Mouse (Mus musculus) heart, embryonic 14.5 days (tissue): Measurements from ENCODE around the gene Smad3. TPM values are rescaled to one million over a fixed set of nuclear protein-coding genes. Genes with fewer than 3 reads are reported as not detected.
A peak's percentile ranks its signal among the peaks of the same experiment; 100 is the strongest.

ENCODE experiments used
- ATAC-seq: fragments of 200-750 bp; cut with Nextera tagmentation; 2 replicates; pipeline ENCODE4 v1.8.0; 2017; ENCODE audit warnings: low read depth, moderate TSS enrichment; ENCODE audit not compliant: insufficient number of reproducible peaks, insufficient read depth, low FRiP score
- H3K27ac ChIP-seq, 2 experiments: fragments of 200-500 bp in 1 of 2; fragments of 300-500 bp in 1 of 2; sonication (generic) in 1 of 2; replicated peaks in 1 of 2; 2 replicates each; pipeline ENCODE4 v1.5.1; 2012 to 2014; ENCODE audit warnings: low read depth in 2 of 2, low read length in 2 of 2, control low read depth in 1 of 2, mild to moderate bottlenecking in 1 of 2, mixed read lengths in 1 of 2; ENCODE audit not compliant: control insufficient read depth in 1 of 2, insufficient read depth in 1 of 2
- H3K27me3 ChIP-seq: fragments of 300-500 bp; sonication (generic); 2 replicates; pipeline ENCODE4 v1.6.1; 2014; ENCODE audit warnings: mild to moderate bottlenecking, low read length, control low read depth; ENCODE audit not compliant: control insufficient read depth, insufficient read depth
- H3K36me3 ChIP-seq: fragments of 300-500 bp; sonication (generic); 2 replicates; pipeline ENCODE4 v1.6.1; 2014; ENCODE audit warnings: mild to moderate bottlenecking, control low read depth, low read length, mixed read lengths; ENCODE audit not compliant: control insufficient read depth, insufficient read depth
- H3K4me1 ChIP-seq, 2 experiments: fragments of 200-500 bp in 1 of 2; fragments of 300-500 bp in 1 of 2; sonication (generic) in 1 of 2; 2 replicates each; pipeline ENCODE4 v1.6.1; 2012 to 2014; ENCODE audit warnings: low read length in 2 of 2, control low read depth in 1 of 2, mixed read lengths in 1 of 2; ENCODE audit not compliant: control insufficient read depth in 2 of 2, insufficient read depth in 2 of 2
- H3K4me2 ChIP-seq: fragments of 300-500 bp; sonication (generic); 2 replicates; pipeline ENCODE4 v1.6.1; 2014; ENCODE audit warnings: mild to moderate bottlenecking, low read length
- H3K4me3 ChIP-seq, 2 experiments: fragments of 200-500 bp in 1 of 2; fragments of 300-500 bp in 1 of 2; sonication (generic) in 1 of 2; 2 replicates each; pipeline ENCODE4 v1.5.1; 2012 to 2014; ENCODE audit warnings: low read length in 2 of 2, mild to moderate bottlenecking in 2 of 2, control low read depth in 1 of 2, low read depth in 1 of 2, moderate library complexity in 1 of 2; ENCODE audit not compliant: control insufficient read depth in 1 of 2, insufficient read depth in 1 of 2
- H3K9ac ChIP-seq: fragments of 300-500 bp; sonication (generic); 2 replicates; pipeline ENCODE4 v1.6.1; 2014; ENCODE audit warnings: mild to moderate bottlenecking, low read length
- H3K9me3 ChIP-seq: fragments of 300-500 bp; sonication (generic); 2 replicates; pipeline ENCODE4 v1.6.1; 2016; ENCODE audit warnings: low read length, control low read depth; ENCODE audit not compliant: control insufficient read depth
- WGBS: fragments of 180-500 bp; shearing (Covaris S2); extraction: QIAGEN DNeasy Blood & Tissue Kit; methylation state at CpG from one replicate; pipeline ENCODE4 v1.1.7; 2014; 5-methylcytosine and 5-hydroxymethylcytosine counted together
- polyA plus RNA-seq: library from polyadenylated mRNA; unstranded; fragments of >200 nt; fragmentation: Nextera tagmentation; extraction: Ambion mirVana; gene quantifications from 2 replicates; pipeline ENCODE4 v1.2.1, GENCODE M21; 2014

Gene Smad3
- polyA plus RNA-seq, 1 experiment from 2014 or later, result 10.4 TPM

DNA sequence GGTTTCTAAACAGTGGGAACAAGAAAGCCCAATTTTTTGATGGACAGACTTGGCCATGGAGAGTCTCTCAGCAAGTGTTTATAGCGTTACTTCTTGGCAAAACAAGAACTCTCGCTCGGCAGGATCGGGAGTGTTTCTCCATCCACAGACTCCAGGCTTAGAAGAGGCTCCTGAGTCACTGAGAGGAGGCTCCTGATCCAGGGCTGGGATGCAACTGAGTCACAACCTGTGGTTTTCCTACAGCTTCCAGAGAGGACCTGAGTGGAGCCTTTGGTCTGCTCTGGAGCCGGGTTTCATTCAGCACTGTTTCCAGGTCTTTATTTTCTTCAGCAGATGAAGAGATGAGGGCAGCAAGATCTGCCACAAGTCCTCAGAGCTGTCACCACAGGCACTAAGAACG lies 149.8 kb downstream of the Smad3 start:
- Histone ChIP-seq H3K9me3 (no peaks in the 10 kb centered on the region), H3K4me1 (peaks cover 24 to 55% of the 10 kb centered on the region in 2 experiments), H3K9ac (no peak overlapping the region), H3K4me3 (no peak overlapping the region), H3K27me3 (no peaks in the 10 kb centered on the region), H3K4me2 (no peak overlapping the region), H3K27ac (no peak overlapping the region), H3K36me3 (no peaks in the 10 kb centered on the region)
- ATAC-seq, result no peak
- WGBS, result 75% methylated on average over 6 of the region's 6 CpGs

DNA sequence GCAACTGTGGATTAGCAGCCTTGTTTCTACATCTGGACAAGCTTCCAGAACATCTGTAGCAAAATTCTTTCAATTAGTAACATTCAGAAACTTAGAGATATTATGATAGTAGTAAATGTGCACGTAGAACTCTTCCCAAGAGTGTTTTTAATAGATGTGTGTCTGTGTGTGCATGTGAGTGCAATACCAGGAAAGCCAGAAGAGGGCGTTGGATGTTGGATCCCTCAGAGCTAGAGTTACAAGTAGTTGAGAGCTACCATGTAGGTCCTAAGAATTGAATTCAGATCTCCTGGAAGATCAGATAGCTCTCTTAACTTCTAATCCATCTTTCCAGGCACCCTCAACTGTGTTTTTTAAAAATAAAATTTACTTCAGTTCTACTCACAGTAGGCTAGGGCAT lies 151.2 kb downstream of the Smad3 start:
- H3K9ac ChIP-seq, result no peak overlapping the region
- no peaks in the 10 kb centered on the region for H3K9me3 ChIP-seq
- ATAC-seq, result no peak
- WGBS, result 69% methylated on average over 2 of the region's 2 CpGs
- no peaks in the 10 kb centered on the region for H3K27me3 ChIP-seq
- H3K4me2 ChIP-seq, result no peak overlapping the region
- H3K4me1 ChIP-seq, result peaks cover 19 to 46% of the 10 kb centered on the region in 2 experiments
- H3K27ac ChIP-seq, result no peak overlapping the region
- H3K4me3 ChIP-seq, result no peak overlapping the region
- H3K36me3 ChIP-seq, result no peaks in the 10 kb centered on the region

DNA sequence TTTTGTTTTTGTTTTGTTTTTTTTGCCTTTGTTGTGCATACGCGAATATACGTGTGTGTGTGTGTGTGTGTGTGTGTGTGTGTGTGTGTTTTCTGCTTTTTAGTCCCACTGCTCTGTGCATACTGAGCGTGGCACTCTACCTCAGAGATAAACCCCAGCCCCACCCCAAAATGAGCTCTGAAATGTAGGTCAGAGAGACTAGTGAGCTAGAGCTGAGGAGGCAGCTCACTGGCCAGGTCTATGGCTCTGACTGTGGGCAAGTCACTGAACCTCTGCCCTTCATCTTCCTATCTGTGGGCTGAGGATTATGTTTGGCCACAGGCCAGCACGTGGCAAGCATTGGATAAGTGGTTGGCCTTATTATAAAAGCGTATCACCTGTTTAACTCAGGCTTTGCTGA lies 153.9 kb downstream of the Smad3 start:
- Histone ChIP-seq H3K9ac (no peak overlapping the region), H3K4me1 (peaks cover 11 to 27% of the 10 kb centered on the region in 2 experiments), H3K9me3 (no peaks in the 10 kb centered on the region), H3K4me2 (peak overlapping the region; percentile 75), H3K4me3 (peak overlapping the region in 1 of 2 experiments; percentile 90; a peak in 3 of 4 replicates), H3K27me3 (no peaks in the 10 kb centered on the region), H3K27ac (peak overlapping the region in 1 of 2 experiments; percentile 66; a peak in 2 of 4 replicates), H3K36me3 (no peaks in the 10 kb centered on the region)
- 34% methylated on average over 6 of the region's 6 CpGs for WGBS
- ATAC-seq, result no peak

DNA sequence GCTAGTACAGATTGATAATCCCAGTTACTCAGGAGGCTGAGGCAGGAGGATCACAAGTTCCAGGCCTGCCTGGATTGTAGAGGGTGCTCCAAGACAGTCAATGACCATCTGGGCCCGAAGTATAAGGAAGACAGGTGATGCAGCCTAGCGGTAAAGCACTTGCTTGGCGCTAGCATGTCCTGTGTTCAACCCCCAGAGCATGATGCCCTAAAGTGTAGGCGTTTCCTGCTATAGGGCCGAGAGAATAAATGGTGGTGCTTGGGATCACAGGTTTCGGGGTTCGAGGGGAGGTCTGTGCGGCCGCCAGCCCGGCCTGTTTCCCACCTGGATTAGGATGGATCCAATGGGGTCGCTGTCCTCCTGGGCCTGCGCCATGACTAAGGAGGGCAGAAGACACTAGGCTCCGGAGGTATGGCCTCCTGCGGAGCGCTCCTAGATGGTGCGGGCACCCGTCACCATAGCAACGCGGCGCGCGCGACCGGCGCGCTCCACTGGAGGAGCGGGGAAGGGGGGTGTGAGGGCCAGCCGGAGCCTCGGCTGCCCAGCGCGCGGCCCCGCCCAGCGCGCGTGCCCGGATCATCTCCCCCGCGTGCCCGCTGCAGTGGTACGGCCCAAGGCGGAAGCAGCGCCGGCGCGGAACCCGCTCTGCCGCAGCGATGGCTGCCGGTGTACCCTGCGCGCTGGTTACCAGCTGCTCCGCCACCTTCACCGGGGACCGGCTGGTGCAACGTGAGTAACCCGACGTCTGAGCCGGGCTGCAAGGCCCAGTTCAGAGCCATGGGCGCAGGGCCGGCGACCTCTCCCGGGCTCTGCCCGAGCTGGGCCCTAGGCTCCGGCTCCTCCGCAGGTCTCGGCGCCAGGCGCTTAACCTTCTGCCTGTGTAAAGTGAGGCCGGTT lies 155.5 kb downstream of the Smad3 start, which contains the start of the genes Iqch and Aagab:
TSS of gene Iqch (minus strand) at position 451 of the 897 bp plus-strand sequence.
TSS of gene Aagab (plus strand) at position 618 of the 897 bp plus-strand sequence.
- WGBS, result 3% methylated on average over 70 of the region's 70 CpGs
- Histone ChIP-seq H3K4me1 (peaks cover 11 to 27% of the 10 kb centered on the region in 2 experiments), H3K9me3 (no peaks in the 10 kb centered on the region), H3K9ac (peak within 1 kb of the TSS; percentile 91), H3K27me3 (no peaks in the 10 kb centered on the region), H3K36me3 (no peaks in the 10 kb centered on the region), H3K27ac (peak within 1 kb of the TSS; percentile 22 to 66; a peak in 3 of 4 replicates), H3K4me2 (peak within 1 kb of the TSS; percentile 75), H3K4me3 (peak within 1 kb of the TSS; percentile 71 to 90)
- ATAC-seq, result peak; percentile 95

Other genes with a start within 250 kb of the Smad3 start
- 0.08 TPM in 1 of 2 replicates, not detected in the other for gene Iqch, start 155.5 kb downstream of the Smad3 start, polyA plus RNA-seq
- gene Aagab, start 155.3 kb downstream of the Smad3 start, polyA plus RNA-seq, result 28.5 and 31.1 TPM in 2 replicates